Comparison of ENCODE assay signal across 9 mouse cellular contexts in genomic region chr8:83660995-83661680, GRCm38 (mm10). TPM values are rescaled to one million over a fixed set of nuclear protein-coding genes. Genes with fewer than 3 reads are reported as not detected.
DNase-seq lines count a peak whose midpoint lies in the region; ATAC-seq and TF ChIP-seq lines count a peak whose summit lies in the region.
"Had no signal": no experiment of that assay in that cellular context is flagged by ENCODE, and none has a peak within 500 bp of the region (broad histone marks: within the 10 kb centered on the region; RNA-seq: fewer than 3 reads in every experiment).

No protein-coding gene starts in this region.

- H3K9ac ChIP-seq in embryonic facial prominence, embryonic 12.5 days: no peak overlapping the region
- H3K9ac ChIP-seq in intestine, embryonic 14.5 days (ENCODE audit: low read length): peak overlapping the region; percentile 33
- no peak overlapping the region for H3K9ac ChIP-seq in liver, postnatal 0 days (replicated peaks)

- H3K27ac ChIP-seq in embryonic facial prominence, embryonic 12.5 days: peak overlapping the region; percentile 50
- peak overlapping the region; percentile 70 for H3K27ac ChIP-seq in intestine, embryonic 14.5 days (ENCODE audit: low read depth)
- H3K27ac ChIP-seq in liver, postnatal 0 days (ENCODE audit: low read depth): no peak overlapping the region

- H3K4me1 ChIP-seq in embryonic facial prominence, embryonic 12.5 days: peaks cover 52% of the 10 kb centered on the region
- peaks cover 53% of the 10 kb centered on the region for H3K4me1 ChIP-seq in intestine, embryonic 14.5 days (replicated peaks; ENCODE audit: control insufficient read depth, insufficient read depth, low read length)
- H3K4me1 ChIP-seq in liver, postnatal 0 days (ENCODE audit: insufficient read depth): peaks cover 19% of the 10 kb centered on the region

- H3K4me3 ChIP-seq in embryonic facial prominence, embryonic 12.5 days: 0 out of 2 replicates have a peak overlapping the region, but pooled peaks have one; percentile 1
- peak overlapping the region; percentile 13; the same call in 1 of the 2 replicates for H3K4me3 ChIP-seq in intestine, embryonic 14.5 days (ENCODE audit: low read depth, low read length)
- no peak overlapping the region for H3K4me3 ChIP-seq in liver, postnatal 0 days (ENCODE audit: low read depth, low read length)
- H3K4me3 ChIP-seq: megakaryocyte, embryonic 14.5 days had no signal

- 8% methylated on average over 22 of the region's 22 CpGs for WGBS in embryonic facial prominence, embryonic 12.5 days
- 12% methylated on average over 22 of the region's 22 CpGs for WGBS in intestine, embryonic 14.5 days
- 45% methylated on average over 22 of the region's 22 CpGs for WGBS in liver, postnatal 0 days (ENCODE audit: insufficient replicate concordance)

- peak overlapping the region; percentile 28 for H3K4me2 ChIP-seq in embryonic facial prominence, embryonic 12.5 days (replicated peaks)
- peak overlapping the region; percentile 43 for H3K4me2 ChIP-seq in intestine, embryonic 14.5 days (ENCODE audit: low read length)
- H3K4me2 ChIP-seq in liver, postnatal 0 days (ENCODE audit: low read depth, low read length): peak overlapping the region; percentile 24; the same call in 1 of the 2 replicates

- H3K27me3 ChIP-seq in embryonic facial prominence, embryonic 12.5 days: no peaks in the 10 kb centered on the region
- no peaks in the 10 kb centered on the region for H3K27me3 ChIP-seq in intestine, embryonic 14.5 days (replicated peaks; ENCODE audit: control insufficient read depth, insufficient read depth, low read length)
- no peaks in the 10 kb centered on the region for H3K27me3 ChIP-seq in liver, postnatal 0 days (ENCODE audit: insufficient read depth, low read length)
- H3K27me3 ChIP-seq: megakaryocyte, embryonic 14.5 days had no signal

- peak; percentile 37 for DNase-seq in gastrocnemius, postnatal 14 days
- no peak for DNase-seq in gastrocnemius, adult 8-10 months (ENCODE audit: low spot score in 2 of 2)
- peak; percentile 73 for DNase-seq in intestine, embryonic 14.5 days (ENCODE audit: low spot score)
- DNase-seq in liver, postnatal 0 days: no peak
- DNase-seq in cerebellum, adult 11-12 months: no peak

- no peak for TF ChIP-seq CTCF in liver, postnatal 0 days (IDR thresholded peaks at IDR 0.05; ENCODE audit: low read depth)

- intact Hi-C loops in gastrocnemius, postnatal 14 days (cut with DNase I; ENCODE audit: low total_unique reads): loop anchor here (10.0 kb wide), 1 partner anchor 64 kb away; no protein-coding TSS in a partner anchor

- TF ChIP-seq EP300 in liver, postnatal 0 days (IDR thresholded peaks at IDR 0.05; ENCODE audit: low read depth): no peak

- ATAC-seq in embryonic facial prominence, embryonic 12.5 days (ENCODE audit: insufficient number of reproducible peaks, insufficient read depth, low FRiP score, low TSS enrichment): peak; percentile 29; the same call in 1 of the 2 replicates
- 0 out of 2 replicates have a peak, but pooled peaks have one; percentile 20 for ATAC-seq in intestine, embryonic 14.5 days (replicated peaks; ENCODE audit: low FRiP score, low TSS enrichment, low read depth)
- no peak for ATAC-seq in liver, postnatal 0 days
- ATAC-seq in activated CD4-positive, CD25-positive, alpha-beta regulatory T cell, adult 4 months: no peak
- no peak for ATAC-seq in granulocyte monocyte progenitor cell, adult 5-6 weeks (replicated peaks; ENCODE audit: poor library complexity, severe bottlenecking)

- H3K36me3 ChIP-seq in embryonic facial prominence, embryonic 12.5 days: peaks cover 20% of the 10 kb centered on the region
- H3K36me3 ChIP-seq in intestine, embryonic 14.5 days (ENCODE audit: control insufficient read depth, insufficient read depth, low read length): peaks cover 22% of the 10 kb centered on the region
- H3K36me3 ChIP-seq in liver, postnatal 0 days (replicated peaks; ENCODE audit: insufficient read depth, low read length): no peaks in the 10 kb centered on the region

- H3K9me3 ChIP-seq in embryonic facial prominence, embryonic 12.5 days: no peaks in the 10 kb centered on the region
- H3K9me3 ChIP-seq in intestine, embryonic 14.5 days (ENCODE audit: control insufficient read depth, low read length): no peaks in the 10 kb centered on the region
- H3K9me3 ChIP-seq in liver, postnatal 0 days (ENCODE audit: low read length): no peaks in the 10 kb centered on the region
- H3K9me3 ChIP-seq: megakaryocyte, embryonic 14.5 days had no signal

RNA-seq across cellular contexts. Expression of gene Ptger1, which starts 5.3 kb away (rescaled TPM):
- under 1 TPM; 0.13 to 0.49 TPM for total RNA-seq in gastrocnemius, postnatal 14 days (2021)
- total RNA-seq in gastrocnemius, adult 8-10 months (2022): under 1 TPM in 2 of 4 experiments, not detected in 2; 0.15 to 0.16 TPM
- 0.87 and 1.1 TPM in 2 replicates for polyA plus RNA-seq in embryonic facial prominence, embryonic 12.5 days (2016; fragmentation: Nextera tagmentation; extraction: Ambion mirVana)
- polyA plus RNA-seq in intestine, embryonic 14.5 days (2014; fragmentation: Nextera tagmentation; extraction: Ambion mirVana): 1.3 and 2.0 TPM in 2 replicates
- polyA plus RNA-seq in liver, postnatal 0 days (2015; fragmentation: Nextera tagmentation; extraction: Ambion mirVana): 0.12 and 0.16 TPM in 2 replicates
- polyA plus RNA-seq in activated CD4-positive, CD25-positive, alpha-beta regulatory T cell, adult 4 months (2017; shearing (Covaris generic)): 1 to 10 TPM in 1 of 2 experiments, under 1 TPM in 1; 0.93 to 1.1 TPM
- total RNA-seq in granulocyte monocyte progenitor cell, adult 5-6 weeks (2014; fragmentation: Nextera tagmentation): not detected in 2 replicates
- total RNA-seq in granulocyte monocyte progenitor cell, adult 5-6 weeks (2017): 0.46 and 0.78 TPM in 2 replicates

RNA-seq across cellular contexts. Expression of gene Gipc1, which starts 8.7 kb away (rescaled TPM):
- 10 to 100 TPM; 25.4 to 26.6 TPM for total RNA-seq in gastrocnemius, postnatal 14 days (2021)
- total RNA-seq in gastrocnemius, adult 8-10 months (2022): 10 to 100 TPM; 14.5 to 18.1 (median 17.6) TPM
- 207 and 212 TPM in 2 replicates for polyA plus RNA-seq in embryonic facial prominence, embryonic 12.5 days (2016; fragmentation: Nextera tagmentation; extraction: Ambion mirVana)
- 158 and 160 TPM in 2 replicates for polyA plus RNA-seq in intestine, embryonic 14.5 days (2014; fragmentation: Nextera tagmentation; extraction: Ambion mirVana)
- 44.4 and 46.1 TPM in 2 replicates for polyA plus RNA-seq in liver, postnatal 0 days (2015; fragmentation: Nextera tagmentation; extraction: Ambion mirVana)
- polyA plus RNA-seq in activated CD4-positive, CD25-positive, alpha-beta regulatory T cell, adult 4 months (2017; shearing (Covaris generic)): 10 to 100 TPM; 21.5 to 26.8 TPM
- total RNA-seq in granulocyte monocyte progenitor cell, adult 5-6 weeks (2014; fragmentation: Nextera tagmentation): 26.7 and 35.0 TPM in 2 replicates
- 19.0 and 19.3 TPM in 2 replicates for total RNA-seq in granulocyte monocyte progenitor cell, adult 5-6 weeks (2017)

RNA-seq across cellular contexts. Expression of gene Pkn1, which starts 37.8 kb away (rescaled TPM):
- total RNA-seq in gastrocnemius, postnatal 14 days (2021): 10 to 100 TPM; 52.5 to 52.6 TPM
- 10 to 100 TPM; 23.2 to 24.1 (median 23.6) TPM for total RNA-seq in gastrocnemius, adult 8-10 months (2022)
- polyA plus RNA-seq in embryonic facial prominence, embryonic 12.5 days (2016; fragmentation: Nextera tagmentation; extraction: Ambion mirVana): 35.1 and 36.1 TPM in 2 replicates
- polyA plus RNA-seq in intestine, embryonic 14.5 days (2014; fragmentation: Nextera tagmentation; extraction: Ambion mirVana): 28.5 and 31.5 TPM in 2 replicates
- polyA plus RNA-seq in liver, postnatal 0 days (2015; fragmentation: Nextera tagmentation; extraction: Ambion mirVana): 8.5 TPM in 2 replicates
- polyA plus RNA-seq in activated CD4-positive, CD25-positive, alpha-beta regulatory T cell, adult 4 months (2017; shearing (Covaris generic)): 10 to 100 TPM; 13.7 to 26.9 TPM
- 40.0 and 66.0 TPM in 2 replicates for total RNA-seq in granulocyte monocyte progenitor cell, adult 5-6 weeks (2014; fragmentation: Nextera tagmentation)
- 54.5 and 65.6 TPM in 2 replicates for total RNA-seq in granulocyte monocyte progenitor cell, adult 5-6 weeks (2017)

RNA-seq across cellular contexts. Expression of gene Dnajb1, which starts 53.1 kb away (rescaled TPM):
- total RNA-seq in gastrocnemius, postnatal 14 days (2021): 1 to 10 TPM; 7.0 to 7.4 TPM
- total RNA-seq in gastrocnemius, adult 8-10 months (2022): 1 to 10 TPM; 3.6 to 7.9 (median 3.8) TPM
- 69.0 and 75.4 TPM in 2 replicates for polyA plus RNA-seq in embryonic facial prominence, embryonic 12.5 days (2016; fragmentation: Nextera tagmentation; extraction: Ambion mirVana)
- polyA plus RNA-seq in intestine, embryonic 14.5 days (2014; fragmentation: Nextera tagmentation; extraction: Ambion mirVana): 46.5 and 48.7 TPM in 2 replicates
- 29.4 and 31.6 TPM in 2 replicates for polyA plus RNA-seq in liver, postnatal 0 days (2015; fragmentation: Nextera tagmentation; extraction: Ambion mirVana)
- 10 to 100 TPM; 40.7 to 44.0 TPM for polyA plus RNA-seq in activated CD4-positive, CD25-positive, alpha-beta regulatory T cell, adult 4 months (2017; shearing (Covaris generic))
- total RNA-seq in granulocyte monocyte progenitor cell, adult 5-6 weeks (2014; fragmentation: Nextera tagmentation): 25.7 and 31.0 TPM in 2 replicates
- 28.1 and 47.3 TPM in 2 replicates for total RNA-seq in granulocyte monocyte progenitor cell, adult 5-6 weeks (2017)

RNA-seq across cellular contexts. Expression of gene Tecr, which starts 53.4 kb away (rescaled TPM):
- 100 to 1,000 TPM; 474 to 504 TPM for total RNA-seq in gastrocnemius, postnatal 14 days (2021)
- 100 to 1,000 TPM; 461 to 506 (median 481) TPM for total RNA-seq in gastrocnemius, adult 8-10 months (2022)
- 588 TPM in 2 replicates for polyA plus RNA-seq in embryonic facial prominence, embryonic 12.5 days (2016; fragmentation: Nextera tagmentation; extraction: Ambion mirVana)
- 660 and 684 TPM in 2 replicates for polyA plus RNA-seq in intestine, embryonic 14.5 days (2014; fragmentation: Nextera tagmentation; extraction: Ambion mirVana)
- polyA plus RNA-seq in liver, postnatal 0 days (2015; fragmentation: Nextera tagmentation; extraction: Ambion mirVana): 252 and 258 TPM in 2 replicates
- 100 to 1,000 TPM; 421 to 424 TPM for polyA plus RNA-seq in activated CD4-positive, CD25-positive, alpha-beta regulatory T cell, adult 4 months (2017; shearing (Covaris generic))
- total RNA-seq in granulocyte monocyte progenitor cell, adult 5-6 weeks (2014; fragmentation: Nextera tagmentation): 506 and 549 TPM in 2 replicates
- 230 and 343 TPM in 2 replicates for total RNA-seq in granulocyte monocyte progenitor cell, adult 5-6 weeks (2017)

Comparison
In these comparisons a context has a peak if more than half of its experiments do, and no peak if none do; other contexts are left out.
1. DNase-seq: peak in gastrocnemius, postnatal 14 days (single experiment) and intestine, embryonic 14.5 days (single experiment); none in gastrocnemius, adult 8-10 months (0 of 2), liver, postnatal 0 days (single experiment) and cerebellum, adult 11-12 months (single experiment).
2. ATAC-seq: peak in embryonic facial prominence, embryonic 12.5 days (single experiment) and intestine, embryonic 14.5 days (single experiment); none in liver, postnatal 0 days (single experiment), activated CD4-positive, CD25-positive, alpha-beta regulatory T cell, adult 4 months (single experiment) and granulocyte monocyte progenitor cell, adult 5-6 weeks (single experiment).
3. Peak in every context shown above with its lines, with median percentiles within 50 percentile points of each other: H3K4me2 ChIP-seq.